Mouse (Mus musculus): ENCODE measurements around the gene Ccng2.

The Ccng2 gene

DNA sequence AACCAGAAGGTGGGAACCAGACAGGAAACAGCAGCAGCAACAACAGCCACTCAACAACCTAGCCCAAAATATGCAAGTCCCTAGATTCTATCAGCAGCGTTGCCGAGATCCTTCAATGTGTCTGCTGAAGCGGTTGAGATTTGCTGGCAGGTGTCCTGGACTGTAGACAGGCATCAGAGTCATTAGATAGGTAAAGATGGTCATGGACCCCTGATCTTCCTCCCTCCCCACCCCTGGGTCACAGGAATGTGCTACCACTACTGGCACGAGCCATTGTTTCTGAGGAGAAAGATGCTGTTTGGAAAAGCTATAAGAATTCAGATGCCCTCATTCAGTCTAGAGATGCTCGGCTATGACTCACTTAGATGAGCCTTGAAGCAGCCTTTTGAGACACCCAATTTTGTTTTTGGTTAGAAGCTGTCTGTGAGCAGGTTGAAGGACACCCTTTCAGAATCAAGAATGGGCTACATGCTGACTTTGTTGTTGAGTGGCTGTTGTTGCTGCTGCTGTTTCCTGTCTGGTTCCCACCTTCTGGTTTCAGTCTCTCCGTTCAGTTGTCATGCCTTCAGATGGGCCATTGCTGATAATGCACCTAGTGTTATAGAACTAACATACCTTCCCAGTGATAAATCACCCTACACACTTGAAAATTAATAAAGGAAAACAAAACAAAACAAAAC, 3.5 kb upstream of the Ccng2 start:
- no peak for DNase-seq (ENCODE audit: low spot score in 2 of 2)

- DNase-seq (ENCODE audit: low spot score in 2 of 2), result no peak
Observed at GRCm38 (mm10) chr5:93264136-93264700, 2.8 kb upstream of the Ccng2 start.

- no peak for DNase-seq (ENCODE audit: low spot score in 2 of 2)
Observed at GRCm38 (mm10) chr5:93265164-93265800, 1.8 kb upstream of the Ccng2 start.

DNA sequence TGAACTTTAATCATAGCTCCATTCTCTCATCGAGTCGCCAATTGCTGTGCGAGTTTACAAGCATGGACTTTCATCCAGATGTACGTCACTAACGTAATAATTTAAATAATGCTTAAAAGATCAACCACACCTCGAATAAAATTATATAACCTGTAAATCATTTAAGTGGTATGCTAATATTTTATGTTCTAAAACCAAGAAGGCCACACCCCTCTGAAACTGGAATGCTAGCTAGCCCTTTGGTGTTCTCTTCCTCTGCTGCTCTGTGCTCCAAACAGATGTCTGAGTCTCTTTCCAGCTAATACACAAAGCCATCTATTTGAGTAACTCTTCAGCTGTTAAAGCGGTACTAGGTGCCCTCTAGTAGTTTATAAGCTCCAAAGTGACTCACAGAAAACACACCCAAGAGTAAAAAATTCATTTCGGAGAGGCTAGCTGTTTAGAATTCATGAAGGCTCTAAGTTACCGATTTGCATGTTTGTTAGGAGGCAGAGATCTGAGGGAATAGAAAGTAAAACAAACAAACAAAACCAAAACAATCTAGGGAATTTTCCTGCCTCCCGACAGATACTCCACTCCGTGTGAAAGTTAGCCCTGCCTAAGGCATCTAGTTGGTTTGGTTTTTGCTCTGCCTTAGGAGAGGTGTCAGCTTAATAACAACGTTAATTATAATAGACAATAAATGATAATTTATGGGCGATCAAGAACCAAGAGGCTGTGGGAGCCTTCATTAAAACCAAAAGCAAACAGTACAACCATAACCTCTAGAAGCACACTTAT, 1.1 kb upstream of the Ccng2 start:
- no peak for DNase-seq (ENCODE audit: low spot score in 2 of 2)

GRCm38 (mm10) chr5:93267851-93268606, 972 bp downstream of the Ccng2 start:
- peak; percentile 86 to 89 for DNase-seq (ENCODE audit: low spot score in 2 of 2)

DNA sequence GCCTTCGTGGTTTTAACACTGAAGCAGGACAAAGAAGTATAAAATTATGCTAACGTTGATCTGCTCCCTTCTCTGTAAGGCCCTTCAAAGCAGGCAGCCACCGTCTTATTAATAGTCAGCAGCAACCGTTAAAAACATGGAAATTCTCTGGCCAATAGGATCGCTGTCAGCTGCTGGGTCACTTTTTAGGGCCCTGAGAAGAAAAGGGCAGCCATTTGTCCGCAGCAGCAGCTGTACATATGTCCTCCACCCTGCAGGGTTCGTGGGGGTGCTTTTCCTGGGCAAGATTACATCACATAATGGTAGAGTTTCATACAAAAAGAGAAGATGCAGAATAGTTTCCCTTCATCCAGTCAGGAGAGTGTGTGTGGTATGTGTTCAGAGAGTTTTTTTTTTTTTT, 3.0 kb downstream of the Ccng2 start:
- DNase-seq (ENCODE audit: low spot score in 2 of 2), result no peak

GRCm38 (mm10) chr5:93270721-93271120, 3.7 kb downstream of the Ccng2 start:
- DNase-seq (ENCODE audit: low spot score in 2 of 2), result no peak

- no peak for DNase-seq (ENCODE audit: low spot score in 2 of 2)
Observed at GRCm38 (mm10) chr5:93282446-93283107, 15.5 kb downstream of the Ccng2 start.

- no peak for DNase-seq (ENCODE audit: low spot score in 2 of 2)
Observed at GRCm38 (mm10) chr5:93283109-93283508, 16.1 kb downstream of the Ccng2 start.

- no peak for DNase-seq (ENCODE audit: low spot score in 2 of 2)
Observed at GRCm38 (mm10) chr5:93288553-93288952, 21.5 kb downstream of the Ccng2 start.

DNA sequence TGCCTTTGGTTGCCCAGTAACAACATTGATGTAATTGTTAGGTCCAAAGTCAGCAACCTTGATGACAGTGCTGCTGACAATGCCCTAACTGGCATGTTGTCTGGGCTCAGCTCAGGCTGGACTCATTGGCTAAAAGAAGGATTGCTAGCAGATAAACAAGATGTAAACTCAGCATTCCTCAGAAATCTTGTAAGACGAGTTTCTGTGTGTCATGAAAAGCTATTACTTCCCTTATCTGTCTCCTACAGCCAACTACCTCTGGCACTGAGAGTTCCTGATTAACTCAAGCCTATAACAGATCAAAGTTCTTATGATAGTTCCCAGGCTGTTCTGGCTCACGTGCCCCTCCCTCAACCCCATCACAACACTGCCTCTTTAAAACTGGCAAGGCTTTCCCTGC, 23.2 kb downstream of the Ccng2 start:
- no peak for DNase-seq (ENCODE audit: low spot score in 2 of 2)

GRCm38 (mm10) chr5:93296341-93296746, 29.3 kb downstream of the Ccng2 start:
- DNase-seq (ENCODE audit: low spot score in 2 of 2), result peak in 1 of 2 experiments; percentile 2

DNA sequence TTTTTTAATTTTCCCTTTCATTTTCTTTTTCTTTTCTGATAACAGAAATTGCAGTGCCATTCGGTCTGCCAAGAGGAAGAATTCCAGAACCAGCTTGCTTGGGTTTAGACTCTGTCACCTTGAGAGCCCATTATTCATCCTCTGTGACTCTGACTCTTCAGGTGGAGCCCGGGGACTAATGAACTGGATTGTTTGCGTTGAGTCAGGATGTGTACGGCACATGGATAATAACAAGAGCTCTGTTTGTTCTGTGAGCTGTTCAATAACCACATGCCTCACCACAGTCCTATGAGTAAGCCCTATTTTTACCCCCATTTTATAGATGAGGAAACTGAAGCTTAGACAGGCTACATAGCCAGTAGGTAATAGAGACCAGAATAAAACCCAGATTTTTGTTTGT, 29.7 kb downstream of the Ccng2 start:
- peak in 1 of 2 experiments; percentile 1 for DNase-seq (ENCODE audit: low spot score in 2 of 2)

DNA sequence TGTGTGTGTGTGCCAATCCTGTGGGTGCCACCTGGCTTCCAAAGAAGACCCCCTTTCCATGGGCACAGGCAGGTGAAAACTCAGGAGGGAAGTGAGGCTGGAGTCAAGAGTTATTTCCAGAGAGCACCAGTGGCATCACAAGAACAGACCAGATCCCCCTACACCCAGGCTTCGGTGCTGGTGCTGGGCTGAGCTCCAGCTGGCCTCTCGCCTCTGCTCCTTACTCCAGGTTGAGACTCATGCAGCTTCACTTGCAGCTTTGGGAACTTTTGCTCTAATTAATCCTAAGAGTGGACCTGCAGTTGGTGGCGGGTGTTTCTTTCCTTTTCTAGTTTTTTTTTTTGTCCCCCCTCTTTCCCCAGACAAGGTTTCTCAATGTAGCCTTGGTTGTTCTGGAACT, 30.3 kb downstream of the Ccng2 start:
- peak in 1 of 2 experiments; percentile 3 for DNase-seq (ENCODE audit: low spot score in 2 of 2)

DNA sequence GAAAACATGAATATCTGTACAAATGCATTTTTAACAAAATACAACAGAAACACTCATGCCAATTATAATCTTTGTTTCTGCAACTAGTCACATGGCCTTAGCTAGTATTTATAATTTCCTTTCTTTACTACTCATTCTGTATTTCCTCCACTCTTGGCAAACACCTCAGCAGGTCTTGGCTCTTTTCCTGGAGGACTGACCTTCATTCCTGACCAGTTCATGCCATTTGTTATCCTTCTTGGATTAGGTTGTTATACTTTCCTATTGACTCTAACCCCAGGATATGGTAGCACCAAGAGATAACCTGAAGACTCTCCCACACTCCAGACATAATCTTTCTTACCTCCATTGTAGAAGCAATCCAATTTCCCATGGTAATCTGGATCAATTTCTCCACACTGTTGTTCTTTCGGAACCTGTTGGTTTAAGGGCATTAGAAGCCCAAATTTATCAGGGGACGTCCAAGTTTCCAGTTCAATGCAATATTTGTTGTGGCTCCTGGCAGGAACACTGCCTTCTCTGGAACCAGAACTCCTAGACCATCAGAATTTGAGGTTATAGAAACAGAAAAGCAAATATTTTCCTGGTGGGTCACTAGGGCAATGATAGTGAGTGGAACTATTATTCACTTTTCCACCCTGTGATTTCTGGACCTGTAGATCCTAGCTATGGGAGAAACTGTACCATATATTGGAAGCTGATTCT, 38.2 kb downstream of the Ccng2 start:
- DNase-seq (ENCODE audit: low spot score in 2 of 2), result no peak

DNA sequence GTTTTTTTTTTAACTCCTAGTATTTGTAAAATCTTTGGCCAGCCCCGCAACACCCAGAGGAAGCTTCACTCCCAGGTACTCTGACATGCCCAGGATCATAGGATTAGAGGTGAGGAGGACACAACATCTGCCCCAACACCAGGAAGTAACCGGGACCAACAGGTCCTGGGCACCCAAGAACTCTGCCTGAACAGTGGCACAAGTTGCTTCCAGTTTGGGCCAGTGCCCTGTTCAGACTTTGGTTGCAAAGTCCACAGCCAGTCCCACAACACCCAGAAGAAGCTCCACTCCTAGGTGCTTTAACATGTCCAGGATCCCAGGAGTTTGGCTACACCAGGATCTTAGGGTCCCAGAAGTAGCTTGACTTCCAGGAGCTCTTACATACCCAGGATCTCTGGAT, 41.9 kb downstream of the Ccng2 start:
- DNase-seq (ENCODE audit: low spot score in 2 of 2), result no peak

DNA sequence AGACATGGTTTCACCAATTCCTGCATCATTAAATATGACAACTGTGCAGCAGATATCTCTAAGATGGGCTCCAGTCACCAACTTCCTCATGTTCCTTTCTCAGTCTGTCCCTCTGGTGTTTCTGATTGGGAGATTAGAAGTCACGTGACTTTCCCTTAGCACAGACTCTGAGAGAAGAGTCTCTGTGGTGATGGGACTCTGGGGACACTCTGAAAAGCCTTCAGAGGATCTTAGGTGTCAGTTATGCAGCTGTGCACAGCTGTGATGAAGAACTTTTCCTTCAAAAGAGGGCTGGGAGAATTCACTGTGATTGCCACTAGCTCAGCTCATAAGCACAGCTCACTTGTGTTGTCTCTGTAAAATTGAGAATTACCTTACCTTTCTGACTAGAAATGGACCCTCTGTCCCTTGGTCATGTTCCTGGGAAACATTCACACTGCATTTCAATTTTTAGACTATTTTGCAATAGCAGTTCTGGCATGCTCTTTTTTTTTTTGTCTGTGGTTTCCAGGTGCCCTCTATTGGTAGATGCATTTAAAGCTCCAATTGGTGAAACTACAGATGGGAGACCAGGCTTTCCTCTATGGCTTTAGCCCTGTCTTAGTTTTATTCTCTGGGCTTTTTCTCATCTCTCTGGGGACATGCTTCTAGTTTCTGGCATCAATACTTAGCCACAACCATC, 56.4 kb downstream of the Ccng2 start:
- DNase-seq (ENCODE audit: low spot score in 2 of 2), result no peak
